Mouse (Mus musculus) layer of hippocampus, adult 9-11 months (tissue): ENCODE results near the gene Tns1.
A peak's percentile ranks its signal among the peaks of the same experiment; 100 is the strongest.

Experiments
- DNase-seq: peaks from one replicate; pipeline ENCODE4 v3.0.0; 2022

The Tns1 gene

DNA sequence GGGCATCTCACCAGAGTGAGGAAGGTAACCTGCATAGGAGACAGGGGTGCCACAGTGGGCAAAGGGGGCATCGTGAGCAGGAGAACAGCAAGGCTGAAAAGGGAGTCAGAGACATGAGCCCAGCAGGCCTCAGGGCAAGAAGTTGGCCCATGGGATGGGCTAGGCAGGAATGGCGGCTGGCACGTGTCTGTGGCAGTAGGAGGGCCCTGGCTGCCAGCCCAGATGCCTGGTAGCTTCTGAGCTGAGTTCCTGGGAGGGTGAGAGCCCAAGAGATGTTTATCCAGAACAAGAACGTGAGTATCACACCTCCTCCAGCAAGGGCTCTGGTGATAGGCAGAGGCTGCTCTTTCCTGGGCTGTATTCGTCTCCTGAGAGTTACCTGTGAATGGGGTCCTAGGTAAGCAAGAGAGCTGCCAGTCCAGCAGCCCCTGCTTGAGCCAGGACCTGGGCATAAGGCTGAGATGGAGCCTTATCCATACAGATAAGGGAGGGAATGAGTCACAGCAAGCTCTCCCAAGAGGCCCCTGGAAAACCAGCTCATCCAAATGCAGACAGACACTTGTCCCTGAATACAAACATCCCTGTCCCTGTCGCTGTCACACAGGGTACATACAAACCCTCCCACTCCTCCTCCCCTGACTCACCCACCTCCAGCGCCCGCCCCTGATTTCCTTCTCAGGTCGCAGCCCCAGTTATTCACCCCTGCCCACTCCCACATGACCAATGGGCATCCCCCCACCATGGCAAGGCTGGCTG lies 2.2 kb downstream of the Tns1 start:
- no peak for DNase-seq

DNA sequence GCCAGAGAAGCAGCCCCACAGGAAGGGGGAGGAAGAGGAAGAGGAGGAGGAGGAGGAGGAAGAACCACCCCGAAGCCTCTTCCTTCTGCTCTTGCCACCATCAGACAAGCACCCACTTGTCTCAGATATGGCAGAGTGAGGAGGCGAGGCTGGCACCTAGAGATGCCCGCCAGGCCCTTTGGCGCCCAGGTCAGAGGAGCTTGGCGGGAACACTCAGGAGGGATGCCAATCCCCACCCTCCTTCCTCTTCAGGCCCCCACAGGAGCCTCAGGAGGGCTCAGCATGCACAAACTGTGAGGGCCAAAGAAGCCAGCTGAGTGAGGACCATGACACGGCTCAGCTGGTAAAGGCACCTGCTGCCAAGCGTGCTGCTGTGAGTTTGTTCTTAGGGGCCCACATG lies 3.1 kb downstream of the Tns1 start:
- no peak for DNase-seq

DNA sequence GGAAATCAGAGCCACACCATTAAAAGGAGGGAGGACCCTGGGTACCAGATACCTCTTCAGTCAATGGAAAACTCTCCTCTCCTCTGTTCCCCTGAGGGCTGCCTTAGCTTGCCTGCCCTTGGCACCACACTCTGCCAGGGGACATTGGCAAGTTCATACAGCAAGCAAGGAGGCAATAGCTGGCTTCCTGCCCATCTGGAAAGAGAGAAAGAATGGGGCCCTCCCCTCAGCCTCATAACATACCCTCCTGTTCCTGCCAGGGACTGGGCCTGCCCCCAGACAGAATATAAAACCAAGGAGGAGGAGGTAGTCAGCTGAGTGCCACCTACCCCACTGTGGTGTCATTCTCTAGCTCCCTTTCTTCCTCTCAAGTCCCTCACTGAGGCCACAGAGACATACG lies 5.1 kb downstream of the Tns1 start:
- DNase-seq = no peak

DNA sequence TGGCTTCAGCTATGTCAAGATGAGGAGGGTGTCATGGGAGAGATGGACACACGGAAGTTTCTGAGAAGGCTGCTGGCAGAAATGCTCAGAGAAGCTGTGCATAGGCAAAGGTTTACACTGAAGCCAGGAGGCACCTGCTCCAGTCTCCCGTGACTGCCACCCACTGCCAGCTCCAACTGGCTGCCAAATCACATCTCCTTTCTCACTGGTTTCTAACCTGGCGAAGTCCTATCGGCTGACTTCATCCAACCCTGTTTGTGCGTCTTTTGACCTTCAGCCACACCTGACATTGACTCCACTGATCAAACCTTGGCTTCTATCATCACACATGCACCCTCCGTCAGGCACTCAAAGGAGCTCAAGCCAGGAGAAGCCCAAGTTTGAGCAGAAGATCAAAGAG lies 6.4 kb downstream of the Tns1 start:
- DNase-seq = no peak

DNA sequence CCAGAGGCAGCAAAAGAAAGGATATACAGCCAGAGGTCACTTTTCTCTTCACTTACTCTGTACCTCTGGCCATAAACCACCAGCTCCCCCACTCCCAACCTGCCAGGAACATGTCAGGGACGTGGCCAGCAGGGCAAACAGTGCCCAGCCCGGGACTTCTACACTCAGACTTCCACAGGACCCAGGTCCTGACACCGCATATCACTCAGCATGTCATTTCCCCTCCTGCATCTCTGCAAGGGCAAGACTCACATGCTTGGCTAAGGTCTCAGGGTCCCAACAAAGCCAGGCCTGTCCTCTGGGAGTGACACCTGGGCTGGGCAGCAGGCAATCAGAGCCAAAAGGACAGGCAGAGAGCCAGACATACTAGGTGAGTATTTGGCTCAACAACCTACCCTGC lies 11.2 kb downstream of the Tns1 start:
- DNase-seq = no peak

DNA sequence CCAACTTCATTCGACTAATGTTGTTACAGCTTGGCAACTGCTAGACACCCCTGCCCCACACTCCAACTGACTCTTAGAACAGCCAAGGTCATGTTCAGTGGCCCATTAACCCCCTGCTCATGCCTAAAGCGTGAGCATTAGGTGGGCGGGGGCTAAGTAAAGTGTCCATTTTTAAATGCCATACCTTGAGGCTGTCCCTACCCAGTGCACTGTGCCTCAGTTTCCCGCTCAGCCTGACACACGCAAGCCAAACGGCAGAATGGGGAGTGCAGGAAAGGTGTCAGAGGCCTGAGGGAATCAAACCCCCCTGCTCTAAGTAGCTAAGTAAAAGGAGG lies 12.6 kb downstream of the Tns1 start:
- no peak for DNase-seq

DNA sequence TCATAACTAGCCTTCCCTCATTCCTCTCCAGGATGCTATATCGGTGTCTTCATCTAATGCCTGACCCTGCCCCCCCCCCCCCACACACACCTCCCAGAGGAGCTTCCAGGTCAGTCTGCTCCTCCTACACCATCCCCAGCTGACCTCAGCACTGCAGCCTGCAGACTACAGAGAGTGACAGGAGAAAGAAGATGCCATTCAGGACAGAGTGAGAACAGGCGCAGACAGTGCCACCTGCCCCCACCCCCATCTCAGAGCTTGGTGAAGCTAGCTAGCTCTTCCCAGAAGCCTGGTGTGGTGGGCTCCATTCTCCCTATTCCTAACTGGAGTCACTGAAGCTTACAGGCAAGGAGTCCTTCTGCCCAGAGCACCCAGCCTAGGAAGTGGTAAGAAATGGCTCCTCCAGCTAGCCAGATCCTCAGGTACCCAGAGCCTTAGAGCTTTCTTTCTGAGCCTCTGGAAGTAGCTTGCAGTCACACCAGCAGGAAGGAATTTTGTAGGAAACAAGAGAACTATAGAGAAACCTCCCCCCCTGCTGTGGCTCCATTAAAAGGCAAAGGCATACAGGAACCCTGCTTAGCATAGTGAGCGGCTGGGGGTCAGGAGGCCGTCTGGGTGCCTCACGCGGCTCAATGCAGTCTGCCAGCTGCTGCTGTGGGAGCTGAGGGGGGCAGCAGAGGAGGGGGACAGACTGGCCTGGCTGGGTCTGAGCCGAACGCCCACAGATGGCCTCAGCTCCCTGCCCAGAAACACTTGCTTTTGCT lies 13.1 kb downstream of the Tns1 start:
- no peak for DNase-seq

DNA sequence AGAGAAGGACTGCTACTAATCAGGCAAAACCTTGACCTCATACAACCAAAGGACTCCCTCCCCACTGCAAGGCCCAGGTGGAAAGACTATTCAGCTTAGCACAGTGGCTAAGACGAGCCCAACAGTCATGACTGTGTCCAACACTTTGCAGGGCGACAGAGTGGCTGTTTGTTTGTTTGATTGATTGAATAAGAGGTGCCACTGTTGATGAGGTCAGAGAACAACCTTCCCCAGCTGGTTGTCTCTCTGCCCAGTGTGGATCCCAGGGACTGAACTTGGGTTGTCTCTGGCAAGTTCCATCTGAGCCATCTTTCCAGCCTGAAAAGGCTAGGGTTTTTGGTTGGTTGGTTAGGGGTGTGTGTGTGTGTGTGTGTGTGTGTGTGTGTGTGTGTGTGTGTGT lies 14.6 kb downstream of the Tns1 start:
- DNase-seq = no peak

DNA sequence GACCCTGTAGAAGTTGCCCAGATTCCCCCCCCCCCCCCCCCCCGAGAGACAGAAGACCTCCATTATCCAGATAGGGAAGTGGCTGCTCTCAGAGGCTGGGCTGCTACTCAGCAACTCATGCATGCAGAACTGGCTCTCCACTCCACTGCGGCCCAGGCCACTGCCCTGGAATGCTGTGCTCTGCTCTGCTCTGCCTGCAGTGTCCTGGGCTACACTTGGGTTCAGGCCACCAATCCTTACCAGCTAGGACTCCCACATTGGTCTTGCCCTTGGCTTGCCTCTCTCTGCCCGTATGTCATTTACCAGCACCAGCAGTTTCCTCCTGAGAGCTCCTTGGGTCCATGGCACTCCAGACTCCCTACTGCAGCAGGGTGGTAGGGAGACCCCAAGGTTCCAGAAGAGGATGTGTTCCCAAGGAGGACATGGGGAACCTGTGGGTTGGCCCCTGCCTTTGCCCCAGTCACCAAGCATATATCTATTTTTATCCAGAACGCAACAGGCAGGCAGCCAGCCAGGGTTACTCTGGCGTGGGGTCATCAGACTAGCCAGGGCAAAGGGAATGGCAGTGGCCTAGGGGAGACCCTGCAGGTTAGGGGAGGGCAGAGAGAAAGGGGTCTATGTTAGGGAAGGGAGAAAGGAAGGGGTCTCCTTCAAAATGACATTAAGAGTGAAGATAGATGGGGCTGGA lies 16.2 kb downstream of the Tns1 start:
- DNase-seq = no peak

DNA sequence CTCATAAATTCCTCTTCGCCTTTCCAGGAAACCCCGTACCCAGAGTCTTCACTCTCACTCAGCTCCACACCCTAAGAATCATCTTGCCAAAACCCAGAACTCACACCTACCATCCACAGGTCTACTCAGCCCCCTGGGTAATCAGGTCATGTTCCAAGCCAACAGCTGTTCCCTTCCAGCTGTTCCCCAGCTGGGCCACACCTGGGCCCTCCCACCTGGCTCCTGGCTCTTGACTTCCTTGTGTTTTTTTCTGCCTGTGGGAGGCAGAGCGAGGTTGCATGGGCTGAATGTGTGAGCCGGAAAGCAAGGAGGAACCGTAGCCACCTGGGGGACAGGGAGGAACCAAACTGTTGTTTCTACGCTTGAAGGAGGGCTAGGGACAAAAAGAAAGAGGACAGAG lies 18.0 kb downstream of the Tns1 start:
- DNase-seq = no peak

DNA sequence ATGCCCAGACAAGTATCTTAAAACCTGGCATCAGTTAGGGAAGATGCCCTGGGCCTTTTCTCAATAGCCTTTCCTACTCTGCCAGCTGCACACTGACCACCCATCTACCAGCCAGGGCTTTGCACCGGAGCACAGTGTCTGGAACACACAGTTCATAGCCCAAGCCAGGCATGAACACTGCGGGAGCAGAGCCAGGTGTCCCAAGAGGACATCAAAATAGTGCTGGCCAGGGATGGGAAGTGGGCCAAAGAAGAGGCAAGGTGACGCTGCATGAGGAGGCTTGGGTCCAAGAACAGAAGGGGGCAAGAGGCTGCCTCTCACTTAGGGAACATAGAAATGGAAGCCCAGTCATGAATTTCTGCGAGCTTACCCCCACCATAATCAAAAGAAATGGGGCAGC lies 18.6 kb downstream of the Tns1 start:
- DNase-seq = no peak

DNA sequence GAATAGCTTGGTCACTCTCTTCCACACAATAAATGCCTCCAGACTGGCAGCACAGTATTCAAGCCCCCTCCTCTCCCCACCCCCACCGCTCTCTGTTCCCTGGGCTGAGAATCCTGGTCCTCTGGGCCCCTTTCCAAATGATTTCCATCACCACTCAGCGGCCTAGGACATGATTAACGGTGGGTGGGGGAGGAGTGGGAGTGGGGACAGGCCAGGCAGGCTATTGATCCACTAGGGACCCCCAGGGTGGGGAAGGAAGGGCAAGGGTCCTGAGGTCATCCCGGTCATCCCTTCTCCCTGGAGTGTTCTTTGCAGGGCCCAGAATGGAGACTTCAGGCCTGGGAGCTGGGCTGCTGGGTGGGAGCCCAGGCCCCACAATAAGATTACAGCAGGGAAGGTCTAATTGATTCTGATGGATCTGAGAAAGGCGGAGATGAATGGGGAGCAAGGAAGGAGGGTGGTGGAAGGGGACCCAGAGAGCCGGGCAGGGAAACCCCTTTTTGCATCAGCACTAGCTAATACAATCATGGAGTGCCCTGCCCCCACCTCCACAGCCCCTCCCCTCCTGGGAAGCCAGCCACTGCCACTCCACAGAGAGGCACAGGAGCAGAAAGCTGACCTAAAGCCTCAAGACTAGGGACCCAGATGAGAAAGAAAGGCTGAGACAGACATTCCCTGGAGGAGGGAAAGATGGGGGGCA lies 20.4 kb downstream of the Tns1 start:
- DNase-seq = no peak

DNA sequence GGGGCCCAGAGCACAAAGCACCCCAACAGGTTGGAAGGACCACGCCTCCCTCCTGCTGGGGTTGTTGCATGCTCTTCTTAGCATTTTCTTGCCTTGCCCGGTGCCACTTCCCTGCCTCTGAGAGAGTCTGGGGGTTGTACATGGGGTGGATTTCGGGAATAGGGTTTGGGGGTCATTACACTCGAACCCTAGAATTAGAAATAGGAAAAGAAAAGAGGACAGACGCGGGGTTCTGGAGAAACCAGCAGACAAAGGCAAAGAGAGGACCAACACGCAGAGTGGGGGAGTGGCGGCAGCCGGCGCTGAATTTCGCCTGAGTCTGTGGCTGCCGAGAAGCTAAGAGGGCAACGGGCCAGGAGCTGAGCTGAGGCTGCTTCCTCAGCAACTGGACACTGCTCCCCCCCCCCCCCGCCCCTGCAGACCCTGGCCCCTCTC lies 25.2 kb downstream of the Tns1 start:
- no peak for DNase-seq

DNA sequence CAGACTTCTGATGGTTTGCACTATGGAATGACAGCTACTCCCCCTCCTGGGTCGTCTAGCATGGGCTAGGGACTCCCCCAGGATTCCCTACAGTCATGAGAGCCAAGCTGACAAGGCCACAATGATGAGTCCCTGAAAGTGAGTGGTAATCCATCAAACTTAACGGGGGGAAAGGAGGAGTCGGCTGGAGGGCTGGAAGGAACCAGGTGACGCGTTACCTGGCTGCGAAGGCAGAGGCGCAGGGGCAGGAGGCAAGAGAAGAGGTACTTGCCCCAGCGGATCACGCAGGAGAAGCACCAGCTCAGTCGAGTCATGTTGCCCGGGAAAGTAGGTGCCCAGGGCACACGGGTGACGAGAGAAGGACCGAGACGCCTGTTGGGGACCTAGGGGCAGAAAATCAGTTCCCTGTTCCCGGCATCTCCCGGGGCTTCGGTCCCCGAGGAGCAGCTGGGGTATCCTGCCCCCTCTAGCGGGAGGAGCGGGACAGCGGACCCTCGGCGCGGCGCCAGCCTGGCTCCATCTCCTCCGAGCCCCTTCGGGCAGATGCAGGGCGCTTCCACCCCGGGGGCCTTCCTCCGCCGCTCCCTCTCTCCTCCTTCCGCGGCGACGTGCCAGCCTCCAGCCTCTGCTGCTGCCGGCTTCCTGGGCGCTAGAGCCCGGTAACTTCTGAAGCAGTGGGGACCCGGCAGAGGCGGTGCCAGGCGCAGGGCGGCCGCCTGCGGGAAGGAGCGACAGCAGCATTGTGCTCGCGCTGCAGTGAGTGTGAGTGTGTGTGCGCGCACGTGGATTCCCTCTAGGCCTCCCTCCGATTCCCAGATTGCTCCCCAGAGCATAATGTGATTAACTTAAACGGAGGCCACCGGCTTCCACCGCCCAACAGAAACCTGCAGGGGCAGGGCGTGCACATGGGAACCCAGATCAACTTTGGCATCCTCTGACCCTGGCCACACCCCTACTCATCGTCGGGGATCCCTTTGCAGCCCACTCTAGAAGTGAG lies 25.9 kb downstream of the Tns1 start:
- DNase-seq = no peak

DNA sequence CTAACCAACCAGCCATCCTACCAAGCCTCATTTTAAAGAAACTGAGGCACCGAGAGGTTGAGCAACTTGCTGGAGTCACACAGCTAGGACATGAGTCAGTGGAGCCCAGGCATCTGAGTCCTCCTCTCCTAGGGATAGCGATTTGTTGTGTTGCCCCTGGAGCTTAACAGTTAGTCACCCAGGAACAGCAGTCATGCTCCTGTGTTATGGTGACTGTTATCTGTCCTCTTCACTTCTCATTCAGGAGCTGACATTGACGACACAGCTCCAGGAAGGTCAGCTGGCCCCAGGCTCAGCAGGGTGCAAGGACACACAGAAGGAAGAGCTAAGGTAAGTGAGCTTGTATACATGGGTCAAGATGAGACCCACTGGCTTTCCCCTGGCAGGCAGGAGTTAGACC lies 28.5 kb downstream of the Tns1 start:
- no peak for DNase-seq

DNA sequence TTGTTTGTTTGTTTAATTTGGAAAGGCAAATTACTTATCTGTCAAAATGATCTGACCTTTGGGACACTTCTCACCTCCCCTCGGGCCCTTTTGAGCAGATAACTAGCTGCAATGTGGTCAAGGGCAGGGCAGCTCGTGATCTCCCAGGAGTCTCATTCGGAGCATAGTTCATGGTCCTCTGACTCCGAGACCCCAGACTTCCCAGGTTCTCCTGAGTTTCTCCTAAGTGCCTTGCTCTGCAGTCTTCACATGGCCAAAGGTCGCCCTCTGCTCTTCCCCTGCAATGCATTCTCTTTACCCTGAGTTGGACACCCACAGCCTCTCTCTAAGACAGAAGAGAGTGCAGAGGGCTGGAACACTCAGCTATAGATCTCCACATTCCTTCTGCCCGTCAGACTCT lies 29.0 kb downstream of the Tns1 start:
- DNase-seq = no peak

DNA sequence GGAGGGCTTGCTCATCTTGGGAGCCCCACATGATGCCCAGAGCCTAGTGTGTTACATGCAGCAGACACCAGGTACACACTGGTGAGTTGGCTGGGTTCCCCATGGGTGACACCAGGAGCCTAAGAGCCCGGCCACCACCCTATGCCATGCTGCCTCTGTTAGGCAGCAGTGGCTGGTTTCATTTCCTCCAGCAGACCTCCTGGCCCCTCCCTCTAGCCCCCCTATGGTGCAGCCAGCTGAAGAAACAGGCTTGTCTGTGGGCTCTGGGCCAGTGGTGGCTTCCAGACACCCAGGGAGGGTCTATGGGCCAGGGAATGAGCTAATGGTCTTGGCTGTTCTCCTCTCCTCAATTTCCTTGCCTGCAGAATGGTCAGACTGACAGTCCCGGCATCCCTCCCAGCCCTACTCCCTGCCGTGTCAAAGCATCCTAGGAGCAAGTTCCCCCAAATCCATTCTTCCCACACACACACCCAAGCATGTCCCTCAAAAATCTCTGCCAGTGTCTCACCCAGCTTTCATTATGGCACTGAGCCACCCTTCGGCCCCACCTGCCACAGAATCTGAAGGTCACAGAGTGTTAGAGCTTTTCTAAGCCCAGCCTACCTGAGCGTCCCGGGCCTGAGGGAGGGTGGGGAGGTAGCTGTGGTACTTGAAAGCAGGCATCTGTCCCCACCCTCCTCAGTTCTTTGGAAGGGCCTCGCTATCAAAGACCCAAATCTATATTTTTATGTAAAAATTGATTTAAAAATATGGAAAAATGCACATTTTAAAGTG lies 29.6 kb downstream of the Tns1 start:
- DNase-seq = peak; percentile 38

DNA sequence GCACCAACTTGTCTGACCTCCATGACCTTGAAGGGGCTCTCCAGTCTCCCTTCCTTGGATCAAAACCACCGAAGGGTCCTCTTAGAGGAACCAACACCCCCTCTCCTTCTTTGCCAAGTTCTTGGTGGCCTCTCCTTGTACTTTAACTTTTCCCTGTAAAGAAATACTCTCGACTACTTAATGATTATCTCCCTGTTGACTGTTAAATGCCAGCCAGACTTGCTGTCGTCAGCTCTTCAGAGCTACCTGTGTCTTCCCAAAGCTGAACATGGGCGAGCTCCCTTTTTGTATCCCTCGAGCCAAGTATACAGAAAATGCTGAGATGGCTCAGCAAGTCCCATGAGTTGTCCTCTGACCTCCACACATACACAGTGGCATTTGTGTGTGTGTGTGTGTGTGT lies 30.8 kb downstream of the Tns1 start:
- no peak for DNase-seq

DNA sequence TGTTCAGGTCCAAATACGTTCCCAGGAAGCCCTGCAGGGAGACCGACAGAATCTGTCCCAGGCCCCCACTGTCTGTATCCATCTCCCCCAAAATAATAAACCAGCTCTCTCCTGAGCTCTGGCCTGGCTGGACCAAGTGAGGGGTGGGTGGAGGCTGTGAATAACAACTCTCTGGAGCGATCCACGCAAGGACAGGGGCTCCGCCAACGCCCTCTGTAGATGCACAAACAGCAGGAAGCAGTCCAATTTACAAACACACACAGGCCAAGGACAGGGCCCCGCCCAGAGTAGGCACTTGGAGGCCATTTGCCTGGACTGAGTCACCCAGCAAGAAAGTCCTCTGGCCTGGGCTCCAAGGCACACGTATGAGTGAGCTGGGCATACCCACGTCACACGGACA lies 32.0 kb downstream of the Tns1 start:
- DNase-seq = no peak

DNA sequence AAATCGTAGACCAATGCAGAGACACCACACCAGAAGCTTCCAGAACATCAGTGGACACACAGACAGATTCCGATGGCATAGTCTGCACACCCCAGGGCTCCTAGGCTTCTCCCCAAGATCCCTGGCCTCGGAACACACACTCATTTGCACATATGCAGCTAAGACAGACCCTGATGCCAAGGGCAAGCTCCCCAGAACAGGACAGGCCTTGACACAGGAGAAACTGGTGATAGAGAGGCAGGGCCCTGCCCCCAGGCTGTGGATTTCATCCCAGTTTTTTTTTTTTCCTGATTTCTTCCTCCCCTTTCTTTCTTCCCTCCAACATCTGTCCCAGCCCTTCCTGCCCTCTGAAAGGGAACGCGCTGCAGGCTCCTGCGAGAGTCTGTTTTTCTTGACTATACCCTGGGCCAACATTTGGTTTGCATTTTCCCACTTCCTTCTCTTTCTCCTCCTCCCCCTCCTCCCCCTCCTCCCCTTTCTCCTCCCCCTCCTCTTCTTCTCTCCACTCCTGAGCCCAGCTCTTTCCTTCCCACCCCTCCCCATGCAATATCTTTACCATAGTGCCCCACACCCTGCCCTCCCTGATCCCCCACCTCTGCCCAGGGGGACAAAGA lies 32.5 kb downstream of the Tns1 start:
- DNase-seq = no peak

DNA sequence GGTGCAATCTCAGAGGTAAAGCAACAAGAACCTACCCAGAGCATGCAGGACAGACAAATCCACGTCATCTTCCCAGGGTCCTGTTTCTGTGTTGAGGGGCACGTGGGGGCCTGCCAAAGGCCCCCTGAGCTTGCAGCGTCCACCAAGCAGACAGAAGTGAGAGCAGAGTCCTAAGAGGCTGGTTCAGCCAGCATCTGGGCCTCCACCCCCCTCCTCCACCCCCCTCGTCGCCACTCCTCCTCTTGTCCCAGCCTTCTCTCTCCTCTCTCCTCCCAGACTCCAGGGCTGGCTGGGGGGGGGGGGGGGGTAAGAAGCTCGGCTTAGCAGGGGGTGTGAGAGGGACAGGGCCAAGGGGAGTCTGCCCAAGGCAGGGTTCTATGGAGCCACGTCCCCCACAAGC lies 33.1 kb downstream of the Tns1 start:
- DNase-seq = no peak
